Mouse (Mus musculus): ENCODE data around the gene Gm10352.
"Not testable (repeated sequence)": the region's sequence is repeated elsewhere in the genome, so short reads cannot be mapped to it uniquely, and the experiment has no call there.

The Gm10352 gene

DNA sequence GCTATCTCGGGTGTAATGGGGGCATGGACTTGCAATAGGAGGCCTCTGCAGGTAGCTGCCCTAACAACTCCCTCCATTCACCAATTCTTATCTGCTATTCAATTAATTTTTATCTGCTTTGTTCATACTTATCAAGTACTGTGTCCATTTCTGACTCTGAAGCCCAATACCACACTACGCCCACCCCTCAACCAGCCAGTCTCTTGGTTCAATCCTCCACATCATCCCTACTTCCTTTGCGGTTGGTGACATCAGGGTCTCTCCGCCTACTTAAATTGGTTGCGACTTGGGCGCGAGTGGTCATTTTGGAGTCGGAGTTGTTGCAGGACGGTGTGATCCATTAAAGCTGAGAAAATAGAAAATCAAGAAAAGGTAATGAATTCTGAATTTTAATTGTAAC is at the start of gene Gm10352:
TSS of gene Gm10352 (plus strand) at position 301 of the 400 bp plus-strand sequence.
- CTCF ChIA-PET, result not testable (repeated sequence)

DNA sequence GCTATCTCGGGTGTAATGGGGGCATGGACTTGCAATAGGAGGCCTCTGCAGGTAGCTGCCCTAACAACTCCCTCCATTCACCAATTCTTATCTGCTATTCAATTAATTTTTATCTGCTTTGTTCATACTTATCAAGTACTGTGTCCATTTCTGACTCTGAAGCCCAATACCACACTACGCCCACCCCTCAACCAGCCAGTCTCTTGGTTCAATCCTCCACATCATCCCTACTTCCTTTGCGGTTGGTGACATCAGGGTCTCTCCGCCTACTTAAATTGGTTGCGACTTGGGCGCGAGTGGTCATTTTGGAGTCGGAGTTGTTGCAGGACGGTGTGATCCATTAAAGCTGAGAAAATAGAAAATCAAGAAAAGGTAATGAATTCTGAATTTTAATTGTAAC is 31.5 kb downstream of the Gm10352 start, which contains the start of gene Gm29289:
TSS of gene Gm29289 (plus strand) at position 301 of the 400 bp plus-strand sequence.
- CTCF ChIA-PET, result not testable (repeated sequence)
